Mouse (Mus musculus) testis, postnatal 14 days (tissue): Measurements from ENCODE around the gene Dnmt1.
"Not testable (repeated sequence)": the region's sequence is repeated elsewhere in the genome, so short reads cannot be mapped to it uniquely, and the experiment has no call there.

Source experiments
- DNase-seq: peaks from one replicate; pipeline ENCODE4 v3.0.0; 2021; ENCODE audit warnings: low spot score

Gene Dnmt1

GRCm38 (mm10) chr9:20959430-20959938, at the start of gene Dnmt1:
Gene Dnmt1 (minus strand): TSS chr9:20959888.
- no peak for DNase-seq

- no peak for DNase-seq
Observed at GRCm38 (mm10) chr9:21008007-21008406, 48.3 kb upstream of the Dnmt1 start.

- DNase-seq = no peak
Observed at GRCm38 (mm10) chr9:21007313-21007952, 47.7 kb upstream of the Dnmt1 start.

GRCm38 (mm10) chr9:21002627-21003551, 43.2 kb upstream of the Dnmt1 start, which contains the start of gene Mrpl4:
Gene Mrpl4 (plus strand): TSS chr9:21002738.
- peak; percentile 91 for DNase-seq

- DNase-seq = no peak
Observed at GRCm38 (mm10) chr9:21002270-21002626, 42.6 kb upstream of the Dnmt1 start.

GRCm38 (mm10) chr9:21001651-21002200, 42.0 kb upstream of the Dnmt1 start:
- DNase-seq = no peak

GRCm38 (mm10) chr9:21000811-21001210, 41.1 kb upstream of the Dnmt1 start:
- DNase-seq = no peak

GRCm38 (mm10) chr9:20998337-20998736, 38.6 kb upstream of the Dnmt1 start:
- not testable (repeated sequence) for DNase-seq

GRCm38 (mm10) chr9:20997065-20997464, 37.4 kb upstream of the Dnmt1 start:
- no peak for DNase-seq

GRCm38 (mm10) chr9:20995069-20995468, 35.4 kb upstream of the Dnmt1 start:
- no peak for DNase-seq

- no peak for DNase-seq
Observed at GRCm38 (mm10) chr9:20993165-20993898, 33.6 kb upstream of the Dnmt1 start.

GRCm38 (mm10) chr9:20991587-20991986, 31.9 kb upstream of the Dnmt1 start:
- no peak for DNase-seq

- peak; percentile 51 for DNase-seq
Observed at GRCm38 (mm10) chr9:20990861-20991260, 31.2 kb upstream of the Dnmt1 start.

GRCm38 (mm10) chr9:20987953-20988352, 28.3 kb upstream of the Dnmt1 start:
- no peak for DNase-seq

GRCm38 (mm10) chr9:20986952-20987686, 27.4 kb upstream of the Dnmt1 start:
- DNase-seq = peak; percentile 51

- no peak for DNase-seq
Observed at GRCm38 (mm10) chr9:20983169-20983568, 23.5 kb upstream of the Dnmt1 start.

- no peak for DNase-seq
Observed at GRCm38 (mm10) chr9:20982171-20982570, 22.5 kb upstream of the Dnmt1 start.

- no peak for DNase-seq
Observed at GRCm38 (mm10) chr9:20979769-20980168, 20.1 kb upstream of the Dnmt1 start.

GRCm38 (mm10) chr9:20979181-20979580, 19.5 kb upstream of the Dnmt1 start:
- DNase-seq = no peak

GRCm38 (mm10) chr9:20978409-20979095, 18.9 kb upstream of the Dnmt1 start:
- no peak for DNase-seq
